Mouse (Mus musculus): ENCODE data around the gene Dcaf4. TPM values are rescaled to one million over a fixed set of nuclear protein-coding genes. Genes with fewer than 3 reads are reported as not detected.

The Dcaf4 gene
- 10 to 100 TPM; 23.7 to 24.4 TPM for total RNA-seq (2021)

DNA sequence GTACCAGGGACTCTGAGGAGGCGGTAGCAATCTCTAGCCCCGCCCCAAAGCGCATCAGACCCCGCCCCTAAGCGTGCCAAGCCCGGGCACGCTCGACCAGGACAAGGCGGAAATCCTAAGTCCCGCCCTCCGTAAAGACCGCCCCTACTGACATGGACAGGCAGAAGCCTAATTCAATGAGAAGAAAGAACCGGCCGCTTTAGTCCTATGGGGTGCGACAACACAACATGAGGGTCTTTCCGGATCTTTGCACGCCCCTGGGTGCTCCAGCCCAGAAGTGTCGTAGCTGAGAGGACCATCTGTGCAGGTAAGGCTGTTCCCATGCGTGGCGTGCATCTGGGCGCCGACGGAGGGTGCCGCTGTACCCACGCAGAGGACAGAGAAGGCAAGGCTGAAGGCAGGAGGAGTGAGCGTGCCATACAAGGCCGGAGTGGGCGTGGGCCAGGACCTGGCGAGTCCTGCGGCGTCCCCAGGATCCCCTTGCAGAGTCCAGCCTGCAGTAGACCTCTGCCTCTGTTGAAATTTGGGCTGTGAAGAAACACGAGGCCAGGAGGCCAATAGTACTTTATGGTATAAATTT, at the start of gene Dcaf4:
Gene Dcaf4, plus strand, starts transcription at position 156 of the 580 bp plus-strand sequence.
- peak; percentile 91 to 98 for DNase-seq (ENCODE audit: low spot score in 2 of 2)

DNA sequence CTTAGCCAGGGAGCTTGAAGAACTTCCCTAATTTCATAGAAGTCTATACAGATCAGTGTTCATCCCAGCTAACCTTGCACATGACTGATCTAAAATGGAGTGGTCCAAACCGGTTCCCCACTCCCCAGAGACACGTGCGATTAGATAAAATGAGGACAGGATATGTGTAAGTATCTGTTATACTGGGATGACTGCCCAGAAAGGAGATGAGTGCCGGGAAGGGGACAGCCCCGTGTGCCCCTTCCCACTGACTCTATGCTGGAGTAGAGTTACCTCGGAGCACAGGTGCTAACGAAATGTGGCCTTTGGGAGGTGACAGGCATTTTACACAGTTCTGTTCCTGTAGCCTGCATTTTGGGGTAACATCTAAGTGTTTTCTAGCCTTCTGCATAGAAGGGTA, 48.5 kb upstream of the Dcaf4 start:
- intact Hi-C loops (cut with DNase I): no loop called here
- no peak for DNase-seq (ENCODE audit: low spot score in 2 of 2)

More for the DNA sequence above, at the start of gene Dcaf4:
- intact Hi-C loops (cut with DNase I): no loop called here

DNA sequence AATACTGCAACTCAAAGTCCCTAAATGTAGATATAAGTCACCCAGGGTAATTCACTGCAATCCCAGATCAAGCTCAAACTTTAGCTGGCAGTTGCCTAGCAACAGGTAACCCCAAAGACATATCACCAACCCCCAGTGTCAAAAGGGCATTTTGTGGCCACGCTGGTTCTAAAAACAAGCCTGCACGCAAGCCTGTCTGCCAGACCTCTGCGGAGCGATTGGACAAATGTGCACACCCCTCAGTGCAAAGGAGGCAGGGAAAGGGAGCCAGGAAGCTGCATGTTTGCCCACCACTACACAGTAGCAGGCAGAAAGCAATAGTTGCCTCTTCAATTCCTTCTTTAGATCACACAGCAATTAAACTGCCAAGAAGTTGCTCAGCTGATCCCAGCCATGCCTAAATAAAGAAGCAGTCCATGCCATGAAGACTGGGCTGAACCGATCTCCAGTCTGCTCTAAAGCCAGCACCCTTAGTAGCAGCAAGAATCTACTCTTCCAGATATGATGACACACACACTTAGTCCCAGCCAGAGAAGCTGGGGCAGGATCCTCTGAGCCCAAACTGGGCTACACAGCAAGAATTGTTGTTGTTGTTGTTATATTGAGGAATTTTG, 46.2 kb upstream of the Dcaf4 start:
- no peak for DNase-seq (ENCODE audit: low spot score in 2 of 2)
- intact Hi-C loops (cut with DNase I): no loop called here

- no peak for DNase-seq (ENCODE audit: low spot score in 2 of 2)
- intact Hi-C loops (cut with DNase I): no loop called here
These were observed 44.8 kb upstream of the Dcaf4 start for GRCm38 (mm10) chr12:83475419-83475818.

- no peak for DNase-seq (ENCODE audit: low spot score in 2 of 2)
- intact Hi-C loops (cut with DNase I): no loop called here
These were observed 44.0 kb upstream of the Dcaf4 start for GRCm38 (mm10) chr12:83476277-83476676.

GRCm38 (mm10) chr12:83479140-83479539, 41.1 kb upstream of the Dcaf4 start:
- intact Hi-C loops (cut with DNase I): no loop called here
- no peak for DNase-seq (ENCODE audit: low spot score in 2 of 2)

- DNase-seq (ENCODE audit: low spot score in 2 of 2): no peak
- intact Hi-C loops (cut with DNase I): no loop called here
These were observed 40.4 kb upstream of the Dcaf4 start for GRCm38 (mm10) chr12:83479818-83480401.

GRCm38 (mm10) chr12:83481439-83481838, 38.8 kb upstream of the Dcaf4 start:
- intact Hi-C loops (cut with DNase I): no loop called here

GRCm38 (mm10) chr12:83483653-83484052, 36.6 kb upstream of the Dcaf4 start:
- intact Hi-C loops (cut with DNase I): no loop called here
- DNase-seq (ENCODE audit: low spot score in 2 of 2): no peak

More at GRCm38 (mm10) chr12:83481439-83481838, 38.8 kb upstream of the Dcaf4 start:
- DNase-seq (ENCODE audit: low spot score in 2 of 2): no peak

DNA sequence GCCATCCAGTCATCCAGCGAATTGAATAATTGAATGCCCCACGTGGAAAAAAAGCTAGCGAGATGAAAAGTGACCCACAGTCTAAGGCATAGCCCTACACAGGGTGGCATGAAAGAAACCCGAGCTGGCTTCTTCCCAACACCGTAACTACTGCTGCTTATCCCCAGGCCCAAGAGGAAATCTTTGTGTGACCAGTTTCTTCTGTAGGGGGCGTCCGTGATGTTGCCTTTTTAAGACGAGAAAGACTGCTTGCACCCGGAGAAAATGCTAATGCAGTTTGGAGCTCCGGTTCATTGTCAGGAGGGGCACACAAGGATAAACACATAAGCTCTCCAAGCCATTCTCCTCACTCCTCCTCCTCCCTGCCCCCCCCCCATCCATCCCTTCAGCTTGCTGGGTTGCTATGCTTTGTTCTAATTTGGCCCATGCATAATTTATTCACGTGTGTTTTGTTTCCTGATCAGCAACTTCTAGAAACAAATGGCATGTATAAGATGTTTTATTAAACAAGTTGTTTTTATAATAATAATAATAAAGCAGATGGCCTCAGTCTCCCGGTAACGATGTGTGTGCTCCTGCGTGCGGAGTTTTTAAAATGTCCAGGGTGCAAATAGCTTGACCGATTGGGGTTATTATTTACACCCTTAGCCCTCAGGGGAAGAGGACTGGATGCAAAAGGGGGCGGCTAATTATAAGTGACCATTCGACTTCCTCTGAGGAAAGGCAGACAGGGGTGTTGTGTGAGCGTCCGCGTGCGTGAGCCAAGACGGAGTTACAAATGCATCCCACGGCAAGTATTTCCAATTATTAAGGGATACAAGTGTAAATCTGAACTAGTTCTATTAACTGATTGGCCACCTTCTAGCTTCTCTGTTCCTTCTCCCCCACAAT, 35.2 kb upstream of the Dcaf4 start:
- DNase-seq (ENCODE audit: low spot score in 2 of 2): peak in 1 of 2 experiments; percentile 17

GRCm38 (mm10) chr12:83485911-83486670, 34.2 kb upstream of the Dcaf4 start:
- intact Hi-C loops (cut with DNase I): loop anchor here (1.0 to 5.0 kb wide), 3 partner anchors 144 to 317 kb away; no protein-coding TSS in a partner anchor
- peak; percentile 66 to 88 for DNase-seq (ENCODE audit: low spot score in 2 of 2)

More for the DNA sequence above, 35.2 kb upstream of the Dcaf4 start:
- intact Hi-C loops (cut with DNase I): loop anchor here (5.0 kb wide), 2 partner anchors 143 to 263 kb away; no protein-coding TSS in a partner anchor

GRCm38 (mm10) chr12:83486671-83487461, 33.4 kb upstream of the Dcaf4 start:
- DNase-seq (ENCODE audit: low spot score in 2 of 2): peak; percentile 24 to 30
- intact Hi-C loops (cut with DNase I): loop anchor here (1.0 to 5.0 kb wide), 3 partner anchors 145 to 318 kb away; no protein-coding TSS in a partner anchor

- DNase-seq (ENCODE audit: low spot score in 2 of 2): peak; percentile 92 to 95
- intact Hi-C loops (cut with DNase I): loop anchor here (5.0 kb wide), 2 partner anchors 145 to 265 kb away; no protein-coding TSS in a partner anchor
These were observed 32.7 kb upstream of the Dcaf4 start, which contains the start of gene Dpf3 for GRCm38 (mm10) chr12:83487476-83487991. TSS of gene Dpf3 (minus strand) at chr12:83487716.

DNA sequence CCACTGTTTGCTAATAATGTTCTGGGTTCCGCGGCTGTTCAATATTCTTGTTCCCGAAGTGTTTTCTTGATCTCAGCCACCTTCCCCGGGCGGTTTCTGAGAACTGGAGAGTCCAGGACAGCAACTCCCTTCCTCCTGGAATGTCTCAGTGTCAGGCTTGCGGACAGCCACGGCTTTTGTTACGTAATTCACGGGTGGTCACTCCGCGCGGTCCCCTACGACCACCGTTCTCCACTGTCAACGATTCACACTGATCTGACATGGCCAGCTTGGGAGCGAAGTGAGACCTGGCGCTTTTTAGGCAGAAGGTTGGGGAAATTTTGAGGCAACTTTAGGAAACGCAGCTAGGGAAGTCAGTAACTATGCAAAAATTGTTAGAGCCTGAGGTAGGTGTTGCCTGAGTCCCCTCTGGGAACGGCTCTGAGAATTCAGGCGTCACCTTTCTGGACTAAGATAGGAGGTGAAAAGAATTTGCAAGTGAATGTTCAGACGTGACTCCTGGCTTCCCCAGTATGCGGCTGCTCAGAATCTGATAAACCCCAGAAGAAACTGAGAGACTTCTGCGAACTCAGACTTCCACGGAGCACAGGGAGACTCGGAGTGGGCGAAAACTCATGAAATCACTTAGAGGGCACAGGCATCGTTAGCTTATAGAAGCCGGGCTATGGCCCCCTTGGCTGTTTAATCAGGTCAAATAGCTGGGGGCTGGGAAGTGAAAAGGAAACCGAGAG, 31.9 kb upstream of the Dcaf4 start:
- peak in 1 of 2 experiments; percentile 18 for DNase-seq (ENCODE audit: low spot score in 2 of 2)
- intact Hi-C loops (cut with DNase I): loop anchor here (5.0 kb wide), 2 partner anchors 146 to 266 kb away; no protein-coding TSS in a partner anchor

- DNase-seq (ENCODE audit: low spot score in 2 of 2): no peak
These were observed 30.5 kb upstream of the Dcaf4 start for GRCm38 (mm10) chr12:83489748-83490147.

GRCm38 (mm10) chr12:83491609-83492008, 28.7 kb upstream of the Dcaf4 start:
- intact Hi-C loops (cut with DNase I): loop anchor here (5.0 kb wide), 1 partner anchor 284 kb away; no protein-coding TSS in a partner anchor
- no peak for DNase-seq (ENCODE audit: low spot score in 2 of 2)

More at GRCm38 (mm10) chr12:83489748-83490147, 30.5 kb upstream of the Dcaf4 start:
- intact Hi-C loops (cut with DNase I): loop anchor here (5.0 kb wide), 3 partner anchors 147 to 282 kb away; no protein-coding TSS in a partner anchor

GRCm38 (mm10) chr12:83492808-83493207, 27.5 kb upstream of the Dcaf4 start:
- no peak for DNase-seq (ENCODE audit: low spot score in 2 of 2)
- intact Hi-C loops (cut with DNase I): loop anchor here (5.0 kb wide), 1 partner anchor 286 kb away; no protein-coding TSS in a partner anchor
